Mouse (Mus musculus): ENCODE measurements around the gene Tmem45a2. TPM values are rescaled to one million over a fixed set of nuclear protein-coding genes. Genes with fewer than 3 reads are reported as not detected.

Tmem45a2 gene
- polyA plus RNA-seq, 1 experiment from 2014 or later = not detected

Other genes starting within 250 kb of the Tmem45a2 start
- 2.5 and 6.0 TPM in 2 replicates for gene Tmem45a, start 185.2 kb downstream of the Tmem45a2 start, polyA plus RNA-seq (2014; fragmentation: Nextera tagmentation; extraction: Ambion mirVana)
- gene Lnp1, start 143.3 kb downstream of the Tmem45a2 start, polyA plus RNA-seq (2014; fragmentation: Nextera tagmentation; extraction: Ambion mirVana) = not detected in 2 replicates
- 71.4 and 86.6 TPM in 2 replicates for gene Tomm70a, start 50.3 kb upstream of the Tmem45a2 start, polyA plus RNA-seq (2014; fragmentation: Nextera tagmentation; extraction: Ambion mirVana)
- 45.3 and 49.0 TPM in 2 replicates for gene Nit2, start 96.0 kb upstream of the Tmem45a2 start, polyA plus RNA-seq (2014; fragmentation: Nextera tagmentation; extraction: Ambion mirVana)
- 47.4 and 52.4 TPM in 2 replicates for gene Tbc1d23, start 160.1 kb upstream of the Tmem45a2 start, polyA plus RNA-seq (2014; fragmentation: Nextera tagmentation; extraction: Ambion mirVana)
- 0.18 and 0.35 TPM in 2 replicates for gene Tmem30c, start 221.5 kb upstream of the Tmem45a2 start, polyA plus RNA-seq (2014; fragmentation: Nextera tagmentation; extraction: Ambion mirVana)